Mouse (Mus musculus) embryonic facial prominence, embryonic 14.5 days (tissue): ENCODE data around the gene Naxe. TPM values are rescaled to one million over a fixed set of nuclear protein-coding genes. Genes with fewer than 3 reads are reported as not detected.

ENCODE experiments used
- ATAC-seq: fragments of 200-750 bp; cut with Nextera tagmentation; 2 replicates; pipeline ENCODE4 v1.8.0; 2017; ENCODE audit warnings: low read depth, moderate number of reproducible peaks, moderate TSS enrichment
- DNase-seq: peaks from one replicate; pipeline ENCODE4 v3.0.0-alpha.2; 2015; ENCODE audit warnings: low spot score
- H3K27ac ChIP-seq: fragments of 300-500 bp; sonication (generic); replicated peaks from 2 replicates; pipeline ENCODE4 v1.5.1; 2014; ENCODE audit warnings: low read depth, mild to moderate bottlenecking, low read length, moderate library complexity
- H3K27me3 ChIP-seq: fragments of 300-500 bp; sonication (generic); replicated peaks from 2 replicates; pipeline ENCODE4 v1.6.1; 2014; ENCODE audit warnings: low read length; ENCODE audit not compliant: control insufficient read depth, insufficient read depth
- H3K36me3 ChIP-seq: fragments of 300-500 bp; sonication (generic); 2 replicates; pipeline ENCODE4 v1.6.1; 2014; ENCODE audit warnings: low read length, mixed read lengths; ENCODE audit not compliant: control insufficient read depth, insufficient read depth
- H3K4me1 ChIP-seq: fragments of 300-500 bp; sonication (generic); 2 replicates; pipeline ENCODE4 v1.6.1; 2014; ENCODE audit warnings: antibody characterized with exemption, low read length; ENCODE audit not compliant: control insufficient read depth, insufficient read depth
- H3K4me2 ChIP-seq: fragments of 300-500 bp; sonication (generic); 2 replicates; pipeline ENCODE4 v1.6.1; 2014; ENCODE audit warnings: low read depth, mild to moderate bottlenecking, low read length, moderate library complexity, mixed read lengths
- H3K4me3 ChIP-seq: fragments of 300-500 bp; sonication (generic); 2 replicates; pipeline ENCODE4 v1.5.1; 2014; ENCODE audit warnings: low read depth, mild to moderate bottlenecking, low read length
- H3K9ac ChIP-seq: fragments of 300-500 bp; sonication (generic); 2 replicates; pipeline ENCODE4 v1.6.1; 2014; ENCODE audit warnings: low read depth, mild to moderate bottlenecking, low read length, moderate library complexity, mixed read lengths
- H3K9me3 ChIP-seq: fragments of 300-500 bp; sonication (generic); 2 replicates; pipeline ENCODE4 v1.6.1; 2016; ENCODE audit warnings: low read length; ENCODE audit not compliant: control insufficient read depth
- WGBS: fragments of 180-500 bp; shearing (Covaris S2); extraction: QIAGEN DNeasy Blood & Tissue Kit; methylation state at CpG from one replicate; pipeline ENCODE4 v1.1.7; 2014; 5-methylcytosine and 5-hydroxymethylcytosine counted together
- polyA plus RNA-seq: library from polyadenylated mRNA; unstranded; fragments of >200 nt; fragmentation: Nextera tagmentation; extraction: Ambion mirVana; gene quantifications from 2 replicates; pipeline ENCODE4 v1.2.1, GENCODE M21; 2014

Gene Naxe
- polyA plus RNA-seq, 1 experiment from 2014 or later: 179 TPM

- Histone ChIP-seq H3K9ac (no peak overlapping the region), H3K27me3 (no peaks in the 10 kb centered on the region; the same call in 1 of the 2 replicates), H3K9me3 (0 out of 2 replicates have a peak, but pooled peaks cover 8% of the 10 kb centered on the region), H3K4me3 (no peak overlapping the region), H3K36me3 (no peaks in the 10 kb centered on the region), H3K4me2 (no peak overlapping the region), H3K4me1 (no peaks in the 10 kb centered on the region), H3K27ac (no peak overlapping the region)
- ATAC-seq: no peak
- 10% methylated on average over 6 of the region's 6 CpGs for WGBS
- DNase-seq: no peak
Measured at GRCm38 (mm10) chr3:88010634-88011265, 47.5 kb downstream of the Naxe start.

Other genes with a start within 250 kb of the Naxe start
- 26.7 and 29.6 TPM in 2 replicates for gene Pear1, start 234.2 kb downstream of the Naxe start, polyA plus RNA-seq
- 0.08 TPM in 1 of 2 replicates, not detected in the other for gene Sh2d2a, start 211.7 kb downstream of the Naxe start, polyA plus RNA-seq
- 13.0 and 13.5 TPM in 2 replicates for gene Prcc, start 172.9 kb downstream of the Naxe start, polyA plus RNA-seq
- 205 and 217 TPM in 2 replicates for gene Hdgf, start 152.2 kb downstream of the Naxe start, polyA plus RNA-seq
- gene Mrpl24, start 139.0 kb downstream of the Naxe start, polyA plus RNA-seq: 64.8 and 66.6 TPM in 2 replicates
- gene Isg20l2, start 128.2 kb downstream of the Naxe start, polyA plus RNA-seq: 20.9 and 22.9 TPM in 2 replicates
- 12.8 and 13.3 TPM in 2 replicates for gene Rrnad1, start 127.8 kb downstream of the Naxe start, polyA plus RNA-seq
- gene Crabp2, start 109.8 kb downstream of the Naxe start, polyA plus RNA-seq: 145 and 175 TPM in 2 replicates
- gene Nes, start 87.4 kb downstream of the Naxe start, polyA plus RNA-seq: 36.4 and 40.5 TPM in 2 replicates
- 0.63 and 1.1 TPM in 2 replicates for gene Bcan, start 58.3 kb downstream of the Naxe start, polyA plus RNA-seq
- not detected in 2 replicates for gene Hapln2, start 30.9 kb downstream of the Naxe start, polyA plus RNA-seq
- gene Gpatch4, start 15.4 kb downstream of the Naxe start, polyA plus RNA-seq: 28.0 and 29.8 TPM in 2 replicates
- gene Ttc24, start 19.8 kb upstream of the Naxe start, polyA plus RNA-seq: 0.17 and 0.31 TPM in 2 replicates
- 16.2 and 21.0 TPM in 2 replicates for gene Iqgap3, start 23.5 kb upstream of the Naxe start, polyA plus RNA-seq
- 36.8 and 41.7 TPM in 2 replicates for gene Mef2d, start 83.9 kb upstream of the Naxe start, polyA plus RNA-seq
- gene Rhbg, start 196.2 kb upstream of the Naxe start, polyA plus RNA-seq: 4.1 and 7.6 TPM in 2 replicates
- not detected in 2 replicates for gene Gm38392, start 228.7 kb upstream of the Naxe start, polyA plus RNA-seq
- gene Tsacc, start 238.5 kb upstream of the Naxe start, polyA plus RNA-seq: 9.8 and 11.1 TPM in 2 replicates
- 492 and 493 TPM in 2 replicates for gene Cct3, start 238.6 kb upstream of the Naxe start, polyA plus RNA-seq